Mouse (Mus musculus) gastrocnemius, postnatal 10 days (tissue): ENCODE data around the gene Hivep3. TPM values are rescaled to one million over a fixed set of nuclear protein-coding genes. Genes with fewer than 3 reads are reported as not detected.

Experiments
- DNase-seq: peaks from one replicate; pipeline ENCODE4 v3.0.0; 2021; ENCODE audit warnings: mixed read lengths
- total RNA-seq, 2 experiments: library from RNA; stranded (reverse); gene quantifications; 2 replicates each; pipeline ENCODE4 v1.2.3; 2021

Hivep3 gene
- total RNA-seq, 2 experiments from 2014 or later, result 3.5 to 3.9 TPM

- no peak for DNase-seq
Observed at GRCm38 (mm10) chr4:120023221-120023840, 289.7 kb downstream of the Hivep3 start.

GRCm38 (mm10) chr4:120024071-120024470 lies 290.5 kb downstream of the Hivep3 start:
- peak; percentile 45 for DNase-seq

- no peak for DNase-seq
Observed at GRCm38 (mm10) chr4:120027671-120028070, 294.1 kb downstream of the Hivep3 start.

DNA sequence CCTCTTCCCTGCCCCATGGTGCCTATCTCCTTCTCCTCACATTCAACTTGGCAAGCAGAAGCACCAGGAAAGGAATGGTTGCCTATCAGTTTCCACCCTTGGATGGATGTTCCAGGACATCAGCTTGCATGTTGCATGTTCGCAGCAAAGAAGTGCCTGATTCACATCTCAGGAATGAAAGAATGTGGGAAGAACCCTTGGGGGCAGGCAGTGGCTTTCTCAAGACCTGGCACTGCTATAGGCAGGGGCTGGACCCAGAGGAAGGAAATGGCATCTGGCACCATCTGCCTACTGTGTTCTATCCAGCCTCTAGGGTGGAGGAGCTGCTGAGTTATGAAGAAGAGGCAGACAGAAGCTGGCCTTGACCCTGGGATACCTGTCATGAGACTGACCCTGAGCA lies 296.4 kb downstream of the Hivep3 start:
- no peak for DNase-seq

- DNase-seq, result peak; percentile 46
Observed at GRCm38 (mm10) chr4:120032320-120032983, 298.9 kb downstream of the Hivep3 start.

DNA sequence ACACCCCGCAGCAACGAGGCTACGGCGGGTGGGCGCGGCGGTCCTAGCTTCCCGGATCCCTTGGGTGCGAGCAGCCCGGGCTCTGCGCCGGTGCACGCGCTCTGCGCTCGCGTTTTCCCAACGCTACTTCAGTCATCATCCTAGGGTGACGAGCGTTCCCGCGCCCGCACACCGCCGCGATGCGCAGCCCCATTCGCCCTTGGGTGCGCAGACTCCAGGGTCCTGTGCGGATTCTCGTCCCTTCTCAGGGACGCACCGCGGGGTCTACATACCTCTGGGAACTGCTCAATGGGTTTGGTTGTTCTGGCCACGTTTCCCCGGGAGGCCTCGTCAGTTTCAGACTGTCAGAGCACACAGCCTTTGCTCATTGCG lies 299.4 kb downstream of the Hivep3 start:
- no peak for DNase-seq

GRCm38 (mm10) chr4:120036294-120036693 lies 302.7 kb downstream of the Hivep3 start:
- DNase-seq, result no peak

DNA sequence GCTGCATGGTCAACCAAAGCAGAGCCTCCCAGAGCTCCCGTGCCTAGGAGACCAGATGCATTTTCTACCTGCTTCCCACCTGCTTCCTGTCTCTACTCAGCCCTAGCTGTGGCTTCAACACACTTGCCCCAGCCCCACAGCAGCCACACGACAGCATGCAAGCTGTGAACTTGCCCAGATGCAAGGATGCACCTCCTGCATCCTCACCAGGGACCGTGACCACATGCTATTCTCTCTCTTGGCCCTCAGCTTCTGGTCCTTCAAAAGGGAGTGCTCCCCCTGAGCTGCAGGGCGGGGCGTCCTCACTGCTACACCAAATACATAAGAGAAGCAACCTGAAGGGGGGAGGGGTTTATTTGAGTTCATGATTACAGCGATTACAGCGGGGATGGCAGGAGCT lies 303.4 kb downstream of the Hivep3 start:
- no peak for DNase-seq

GRCm38 (mm10) chr4:120041520-120041919 lies 307.9 kb downstream of the Hivep3 start:
- DNase-seq, result no peak

- no peak for DNase-seq
Observed at GRCm38 (mm10) chr4:120042480-120042879, 308.9 kb downstream of the Hivep3 start.

- no peak for DNase-seq
Observed at GRCm38 (mm10) chr4:120044612-120045011, 311.0 kb downstream of the Hivep3 start.

DNA sequence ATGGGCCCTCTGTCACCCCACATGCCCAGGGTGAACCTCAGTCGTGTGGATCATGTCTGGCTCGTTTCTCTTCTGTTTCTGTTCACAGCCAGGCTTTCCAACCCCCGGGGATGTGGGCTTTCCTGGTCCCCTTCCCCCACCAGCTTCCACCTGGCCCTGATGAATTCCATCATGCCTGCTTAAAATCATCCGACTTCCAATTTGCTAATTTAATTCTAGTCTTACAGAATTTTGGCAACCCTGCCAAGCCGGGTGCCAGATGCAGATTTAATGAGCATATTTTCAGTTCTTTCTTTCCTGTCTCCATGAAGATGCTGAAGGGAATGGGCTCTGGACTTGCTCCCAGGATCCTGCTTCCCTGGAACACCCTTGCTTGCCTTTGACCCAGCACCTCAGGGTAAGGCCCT lies 311.6 kb downstream of the Hivep3 start:
- no peak for DNase-seq

DNA sequence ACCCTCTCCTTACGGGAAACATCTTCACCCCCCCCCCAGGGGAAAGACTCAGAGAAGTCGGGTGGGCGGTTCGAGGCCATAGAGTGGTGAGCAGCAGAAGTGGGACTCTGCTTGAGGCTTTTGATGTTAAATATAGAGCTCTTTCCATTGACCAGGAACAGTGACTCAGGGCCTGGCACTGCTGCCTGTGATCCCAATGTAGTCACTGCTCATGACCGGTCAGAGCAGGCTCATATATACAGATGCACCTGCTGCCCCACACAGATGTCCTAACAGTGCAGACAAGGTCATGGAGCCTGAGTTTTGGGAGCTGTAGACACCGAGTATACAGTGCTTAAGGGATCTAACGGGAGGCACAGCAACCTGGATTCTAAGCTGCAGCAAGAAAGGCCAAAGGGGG lies 312.3 kb downstream of the Hivep3 start:
- no peak for DNase-seq

DNA sequence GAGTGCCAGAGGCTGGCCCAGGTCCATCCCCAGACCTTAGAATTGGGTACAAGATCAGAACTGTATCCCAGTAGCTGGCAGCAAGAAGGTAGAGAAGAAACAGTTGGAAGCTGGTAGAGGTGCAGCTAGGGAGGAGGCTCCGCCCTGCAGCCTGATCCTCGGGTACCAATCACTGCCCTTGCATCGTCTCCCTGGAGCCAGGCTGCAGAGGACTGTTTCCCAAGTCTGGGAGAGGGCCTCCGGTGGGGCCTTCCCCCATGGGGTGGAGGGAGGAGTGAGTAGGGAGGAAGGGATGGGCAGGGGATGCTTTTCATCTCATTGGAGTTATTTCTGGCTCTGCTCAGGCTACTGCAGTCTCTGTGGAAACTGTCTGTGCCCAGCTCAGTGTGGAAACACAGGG lies 313.5 kb downstream of the Hivep3 start:
- DNase-seq, result no peak

GRCm38 (mm10) chr4:120048274-120048673 lies 314.7 kb downstream of the Hivep3 start:
- no peak for DNase-seq

DNA sequence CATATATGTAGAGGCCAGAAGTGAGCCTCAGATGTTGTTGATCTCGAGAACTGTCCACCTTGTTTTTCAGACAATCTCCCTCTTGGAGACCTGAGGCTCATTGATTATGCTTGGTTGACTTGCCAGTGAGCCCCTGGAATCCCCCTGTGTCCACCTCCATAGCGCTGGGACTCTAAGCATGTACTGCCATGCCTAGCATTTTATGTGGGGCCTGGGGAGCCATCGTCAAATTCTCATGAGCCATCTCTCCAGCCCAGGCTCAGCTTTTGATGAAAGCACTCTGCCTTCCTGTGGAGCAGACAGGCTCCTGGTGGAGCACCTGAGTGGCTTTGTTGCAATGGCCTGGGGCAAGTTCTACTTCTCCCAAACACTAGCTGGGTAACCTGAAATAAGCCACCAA lies 316.3 kb downstream of the Hivep3 start:
- DNase-seq, result no peak

GRCm38 (mm10) chr4:120052481-120052880 lies 318.9 kb downstream of the Hivep3 start:
- DNase-seq, result no peak

DNA sequence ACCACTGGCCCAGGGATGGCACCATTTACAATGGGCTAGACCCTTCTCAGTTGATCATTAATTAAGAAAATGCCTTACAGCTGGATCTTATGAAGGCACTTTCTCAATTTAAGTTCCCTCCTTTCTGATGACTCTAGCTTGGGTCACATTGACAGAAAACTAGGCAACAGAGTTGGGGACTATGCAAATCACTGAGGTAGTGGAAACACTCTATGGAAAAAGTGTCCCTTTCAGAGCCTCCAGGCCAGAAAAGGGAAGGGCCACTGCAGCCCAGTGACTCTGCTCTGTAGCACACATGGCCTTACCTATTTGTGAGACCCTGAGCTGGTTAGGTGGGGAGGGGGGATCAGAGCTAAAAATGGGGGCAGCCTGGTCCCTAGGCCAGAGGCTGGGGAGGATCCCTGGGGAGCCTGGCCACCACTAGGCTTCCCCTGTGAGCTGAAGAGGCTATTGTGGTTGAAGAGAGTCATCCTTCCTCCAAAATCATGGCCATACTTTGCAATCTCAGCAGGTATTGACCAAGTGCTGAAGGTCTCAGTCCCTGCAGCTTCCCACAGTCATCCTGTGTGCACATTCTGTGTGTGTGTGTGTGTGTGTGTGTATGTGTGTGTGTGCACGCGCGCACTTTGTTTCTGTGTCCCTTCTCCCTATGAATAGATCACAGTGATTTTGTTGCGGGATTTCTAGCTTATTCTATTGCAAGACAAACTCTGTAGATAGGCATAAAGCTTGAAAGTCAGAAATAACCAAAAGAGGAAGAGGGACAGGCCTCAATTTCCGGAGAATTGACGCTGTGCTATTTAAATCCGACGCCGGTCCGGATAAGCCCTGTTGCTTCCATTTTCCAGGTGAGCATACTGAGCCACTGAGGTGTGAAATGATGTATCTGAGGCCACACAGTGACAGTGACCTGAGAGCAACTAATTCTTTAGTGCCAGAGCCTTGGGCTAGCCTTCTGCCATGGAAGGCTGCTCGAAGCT lies 319.7 kb downstream of the Hivep3 start:
- DNase-seq, result no peak

DNA sequence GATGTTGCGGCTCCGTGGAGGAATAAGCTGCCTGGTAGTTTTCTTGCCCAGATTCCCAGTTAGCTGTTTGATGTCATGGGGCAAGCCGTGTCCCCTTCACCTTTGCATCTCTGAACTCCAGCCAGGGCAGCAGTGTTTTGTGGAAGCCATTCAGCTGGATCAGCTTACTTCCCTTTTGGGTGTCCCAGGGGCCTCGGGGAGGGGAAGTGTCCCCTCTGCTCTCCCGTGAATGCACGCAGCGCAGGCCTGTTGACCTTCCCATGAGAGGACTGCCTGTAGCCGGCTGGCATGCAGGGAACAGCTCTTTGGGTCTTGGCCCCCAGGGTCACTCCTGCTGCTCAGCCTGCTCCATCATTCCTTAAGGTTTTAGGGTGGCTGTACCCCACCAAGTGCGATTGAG lies 320.6 kb downstream of the Hivep3 start:
- no peak for DNase-seq

DNA sequence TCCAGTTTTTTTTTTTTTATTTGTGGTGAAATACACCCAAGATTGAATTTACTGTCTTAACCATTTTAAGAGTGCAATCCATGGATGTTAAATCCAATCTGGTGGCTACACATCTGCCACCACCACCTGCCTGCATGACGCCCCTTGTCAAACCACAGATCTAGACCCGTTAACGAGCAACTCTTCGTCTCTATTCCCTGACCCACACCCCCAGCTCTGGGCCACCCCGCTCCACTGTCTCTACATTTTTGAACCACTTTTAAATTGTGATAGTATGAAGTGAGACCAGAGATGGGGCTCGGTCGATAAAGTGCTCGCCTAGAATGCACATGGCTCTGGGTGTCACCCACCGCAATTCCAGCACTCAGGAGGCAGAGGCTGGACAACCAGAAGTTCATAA lies 322.9 kb downstream of the Hivep3 start:
- DNase-seq, result no peak

DNA sequence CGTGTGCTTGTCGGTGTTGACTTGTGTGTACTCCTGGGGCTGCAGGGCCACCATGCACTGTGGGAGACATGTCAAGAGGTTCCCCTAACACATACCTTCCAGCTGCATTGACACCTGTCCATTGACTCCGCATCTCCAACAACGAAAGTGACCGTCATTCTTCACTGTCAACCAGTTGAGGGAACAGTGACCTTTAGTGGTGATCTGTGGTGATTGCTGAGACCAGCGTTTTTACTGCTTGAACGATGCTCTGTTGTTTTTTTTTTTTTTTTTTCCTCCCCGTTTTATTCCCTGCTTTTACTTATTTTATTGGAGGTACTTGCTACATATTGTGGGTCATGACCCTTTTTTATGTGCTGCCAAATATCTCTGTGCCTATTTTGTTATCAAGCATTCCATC lies 323.9 kb downstream of the Hivep3 start:
- no peak for DNase-seq

DNA sequence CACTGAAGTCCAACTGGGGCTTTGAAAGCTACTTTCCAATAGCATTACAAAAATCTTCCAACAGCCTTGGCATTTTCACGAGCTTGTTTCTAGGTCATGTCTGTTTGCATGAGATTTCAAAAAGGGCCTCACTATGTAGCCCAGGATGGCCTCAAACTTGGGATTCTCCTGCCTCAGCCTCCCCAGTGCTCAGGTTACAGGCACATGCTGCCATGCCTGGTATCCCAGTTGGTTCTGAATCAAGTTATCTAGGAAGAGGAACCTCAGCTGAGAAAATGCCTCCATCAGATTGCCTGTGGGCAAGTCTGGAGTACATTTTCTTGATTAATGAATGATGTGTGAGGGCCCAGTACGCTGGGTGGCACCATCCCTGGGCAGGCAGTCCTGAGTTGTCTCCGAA lies 324.6 kb downstream of the Hivep3 start:
- DNase-seq, result no peak

- DNase-seq, result no peak
Observed at GRCm38 (mm10) chr4:120058794-120059193, 325.2 kb downstream of the Hivep3 start.
